Mouse (Mus musculus) liver, embryonic 14.5 days (tissue): ENCODE measurements around the gene Hist2h2aa2. TPM values are rescaled to one million over a fixed set of nuclear protein-coding genes. Genes with fewer than 3 reads are reported as not detected.

ENCODE experiments used
- ATAC-seq: fragments of 200-750 bp; cut with Nextera tagmentation; 2 replicates; pipeline ENCODE4 v1.8.0; 2017; ENCODE audit warnings: moderate number of reproducible peaks, mild to moderate bottlenecking, moderate library complexity; ENCODE audit not compliant: insufficient read depth
- DNase-seq, 3 experiments: peaks; one replicate each; pipeline ENCODE4 v3.0.0-alpha.2; 2012 to 2013; ENCODE audit warnings: low read depth in 3 of 3, low spot score in 3 of 3
- H3K27ac ChIP-seq: fragments of 300-500 bp; sonication (generic); 2 replicates; pipeline ENCODE4 v1.5.1; 2014; ENCODE audit warnings: moderate library complexity, mild to moderate bottlenecking, control low read depth, inconsistent platforms
- H3K27me3 ChIP-seq: fragments of 300-500 bp; sonication (generic); 2 replicates; pipeline ENCODE4 v1.6.1; 2014; ENCODE audit warnings: mild to moderate bottlenecking, low read length, moderate library complexity; ENCODE audit not compliant: control insufficient read depth, insufficient read depth
- H3K36me3 ChIP-seq: fragments of 300-500 bp; sonication (generic); replicated peaks from 2 replicates; pipeline ENCODE4 v1.6.1; 2014; ENCODE audit warnings: low read depth; ENCODE audit not compliant: control insufficient read depth, insufficient read depth
- H3K4me1 ChIP-seq, 2 experiments: fragments of 200-500 bp in 1 of 2; fragments of 300-500 bp in 1 of 2; sonication (generic) in 1 of 2; replicated peaks; 2 replicates each; pipeline ENCODE4 v1.6.1; 2012 to 2014; ENCODE audit warnings: antibody characterized with exemption in 1 of 2, inconsistent platforms in 1 of 2, low read length in 1 of 2; ENCODE audit not compliant: control insufficient read depth in 2 of 2, insufficient read depth in 2 of 2
- H3K4me2 ChIP-seq: fragments of 300-500 bp; sonication (generic); 2 replicates; pipeline ENCODE4 v1.6.1; 2014; ENCODE audit warnings: low read depth, mild to moderate bottlenecking, control low read depth, moderate library complexity
- H3K4me3 ChIP-seq, 2 experiments: fragments of 200-500 bp in 1 of 2; fragments of 300-500 bp in 1 of 2; sonication (generic) in 1 of 2; 2 replicates each; pipeline ENCODE4 v1.5.1; 2012 to 2014; ENCODE audit warnings: low read depth in 2 of 2, low read length in 2 of 2, mild to moderate bottlenecking in 2 of 2, control low read depth in 1 of 2, inconsistent platforms in 1 of 2, moderate library complexity in 1 of 2; ENCODE audit not compliant: insufficient read depth in 1 of 2
- H3K9ac ChIP-seq: fragments of 300-500 bp; sonication (generic); replicated peaks from 2 replicates; pipeline ENCODE4 v1.6.1; 2014; ENCODE audit warnings: mild to moderate bottlenecking, control low read depth, moderate library complexity
- H3K9me3 ChIP-seq: fragments of 300-500 bp; sonication (generic); 2 replicates; pipeline ENCODE4 v1.6.1; 2016; ENCODE audit warnings: low read length, mixed read lengths; ENCODE audit not compliant: control insufficient read depth
- CTCF ChIP-seq: IDR thresholded peaks from 2 replicates; pipeline ENCODE4 v1.5.1; 2016; ENCODE audit warnings: antibody characterized with exemption, low read depth, control low read depth
- EP300 ChIP-seq: IDR thresholded peaks from 2 replicates; pipeline ENCODE4 v1.6.1; 2016; ENCODE audit warnings: antibody characterized with exemption, low read depth
- WGBS: fragments of 180-500 bp; shearing (Covaris S2); extraction: QIAGEN DNeasy Blood & Tissue Kit; methylation state at CpG from one replicate; pipeline ENCODE4 v1.1.7; 2014; ENCODE audit not compliant: insufficient replicate concordance; 5-methylcytosine and 5-hydroxymethylcytosine counted together
- polyA plus RNA-seq, 2 experiments: library from polyadenylated mRNA; depleted of rRNA in 1 of 2; stranded (reverse) in 1 of 2; unstranded in 1 of 2; fragments of >200 nt; fragmentation: Nextera tagmentation in 1 of 2; extraction: Ambion mirVana in 1 of 2; gene quantifications; 2 replicates each; pipeline versions ENCODE4 v1.2.1 to v1.2.3; 2012 to 2014

Gene Hist2h2aa2
- polyA plus RNA-seq, 2 experiments: 32.9 to 34.2 TPM

DNA sequence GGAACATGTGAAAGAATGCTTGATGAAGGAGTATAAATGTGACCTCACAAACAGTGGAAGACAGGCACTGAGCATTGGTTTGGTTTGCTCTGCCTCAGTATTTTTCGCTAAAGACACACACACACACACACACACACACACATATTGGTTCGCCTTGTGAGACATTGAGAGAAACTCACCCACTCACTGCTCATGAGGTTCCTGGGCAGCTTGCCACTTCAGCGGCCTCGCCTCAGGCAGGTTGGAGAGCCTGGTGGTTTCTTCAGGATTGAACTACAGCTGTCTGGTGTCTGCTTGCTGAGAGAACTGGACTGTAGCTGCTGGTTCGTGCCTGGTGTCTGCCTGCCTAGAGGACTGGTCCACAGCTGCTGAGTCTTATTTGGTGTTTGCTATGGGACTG, 20.1 kb upstream of the Hist2h2aa2 start:
- no peak overlapping the region for H3K9ac ChIP-seq
- no peak overlapping the region for H3K27ac ChIP-seq
- H3K27me3 ChIP-seq: no peaks in the 10 kb centered on the region
- DNase-seq (no peak), ATAC-seq (no peak)
- no peak overlapping the region for H3K4me2 ChIP-seq
- H3K4me3 ChIP-seq: no peak overlapping the region
- no peaks in the 10 kb centered on the region for H3K9me3 ChIP-seq
- no peaks in the 10 kb centered on the region for H3K36me3 ChIP-seq
- no peak for TF ChIP-seq CTCF
- TF ChIP-seq EP300: no peak
- peaks cover 30 to 34% of the 10 kb centered on the region in 2 experiments for H3K4me1 ChIP-seq
- WGBS: 81% methylated on average over 5 of the region's 5 CpGs

GRCm38 (mm10) chr3:96257190-96257589, 17.1 kb upstream of the Hist2h2aa2 start:
- Histone ChIP-seq H3K4me1 (peaks cover 34 to 37% of the 10 kb centered on the region in 2 experiments), H3K36me3 (no peaks in the 10 kb centered on the region), H3K9ac (no peak overlapping the region), H3K27ac (no peak overlapping the region), H3K27me3 (no peaks in the 10 kb centered on the region), H3K9me3 (no peaks in the 10 kb centered on the region), H3K4me3 (no peak overlapping the region), H3K4me2 (no peak overlapping the region)
- ATAC-seq (no peak), DNase-seq (no peak)
- WGBS: 66% methylated on average over 3 of the region's 3 CpGs
- no peak for TF ChIP-seq EP300
- no peak for TF ChIP-seq CTCF

GRCm38 (mm10) chr3:96255926-96256593, 16.0 kb upstream of the Hist2h2aa2 start:
- TF ChIP-seq EP300: no peak
- TF ChIP-seq CTCF: no peak
- Histone ChIP-seq H3K27me3 (no peaks in the 10 kb centered on the region), H3K27ac (peak overlapping the region; percentile 11), H3K4me1 (peaks cover 28 to 34% of the 10 kb centered on the region in 2 experiments), H3K36me3 (no peaks in the 10 kb centered on the region), H3K4me3 (no peak overlapping the region), H3K4me2 (no peak overlapping the region), H3K9me3 (no peaks in the 10 kb centered on the region), H3K9ac (no peak overlapping the region)
- 53% methylated on average over 5 of the region's 5 CpGs for WGBS
- no peak for ATAC-seq
- DNase-seq: no peak

DNA sequence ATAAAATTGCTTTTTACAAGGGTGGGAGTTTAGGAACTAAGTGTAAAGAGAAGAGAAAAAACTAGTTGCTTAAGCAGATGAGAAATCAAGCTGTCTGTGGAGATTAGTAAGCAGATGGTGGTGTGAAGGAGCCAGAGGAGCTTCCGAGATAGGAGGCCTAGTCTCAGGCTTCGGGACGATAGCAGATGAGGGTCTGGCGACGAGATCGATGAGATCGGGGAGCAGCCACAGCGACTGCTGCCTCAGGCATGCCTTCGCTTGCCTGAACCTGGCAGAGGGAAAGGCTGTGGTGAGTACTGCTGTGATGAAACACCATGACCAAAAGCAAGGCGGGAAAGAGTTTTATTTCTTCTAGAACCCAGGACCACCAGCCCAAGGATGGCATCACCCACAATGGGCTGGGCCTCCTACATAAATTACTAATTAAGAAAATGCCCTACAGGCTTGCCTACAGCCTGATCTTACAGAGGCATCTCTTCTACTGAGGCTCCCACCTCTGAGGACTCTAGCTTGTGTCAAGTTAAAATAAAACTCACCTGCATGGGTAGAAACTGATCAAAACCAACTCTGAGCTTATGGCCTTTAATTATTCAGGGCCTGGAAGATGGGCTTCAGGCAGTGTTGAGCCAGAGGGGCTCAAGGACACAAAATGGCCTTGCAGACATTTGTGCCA, 14.7 kb upstream of the Hist2h2aa2 start:
- H3K36me3 ChIP-seq: no peaks in the 10 kb centered on the region
- H3K27me3 ChIP-seq: no peaks in the 10 kb centered on the region
- no peak overlapping the region for H3K4me3 ChIP-seq
- peak overlapping the region; percentile 41 for H3K9ac ChIP-seq
- peak overlapping the region; percentile 77 for H3K27ac ChIP-seq
- H3K9me3 ChIP-seq: no peaks in the 10 kb centered on the region
- H3K4me1 ChIP-seq: peaks cover 33 to 42% of the 10 kb centered on the region in 2 experiments
- 19% methylated on average over 10 of the region's 10 CpGs for WGBS
- peak; percentile 75 to 77 (median 76) for DNase-seq
- peak; percentile 87 for TF ChIP-seq EP300
- TF ChIP-seq CTCF: no peak
- H3K4me2 ChIP-seq: peak overlapping the region; percentile 50
- peak; percentile 88 for ATAC-seq

GRCm38 (mm10) chr3:96251787-96252186, 11.7 kb upstream of the Hist2h2aa2 start:
- H3K27me3 ChIP-seq: no peaks in the 10 kb centered on the region
- peaks cover 39 to 51% of the 10 kb centered on the region in 2 experiments for H3K4me1 ChIP-seq
- DNase-seq (no peak), ATAC-seq (no peak)
- 71% methylated on average over 3 of the region's 3 CpGs for WGBS
- H3K27ac ChIP-seq: no peak overlapping the region
- no peak for TF ChIP-seq CTCF
- no peak for TF ChIP-seq EP300
- H3K4me3 ChIP-seq: no peak overlapping the region
- no peak overlapping the region for H3K9ac ChIP-seq
- H3K4me2 ChIP-seq: no peak overlapping the region
- no peaks in the 10 kb centered on the region for H3K36me3 ChIP-seq
- no peaks in the 10 kb centered on the region for H3K9me3 ChIP-seq
